Mouse (Mus musculus) c-Kit-positive CD71-negative TER-119-negative erythroid progenitor cells, embryonic 14.5 days (primary cell): ENCODE data around the gene Ptrhd1.
A peak's percentile ranks its signal among the peaks of the same experiment; 100 is the strongest.
"Not testable (repeated sequence)": the region's sequence is repeated elsewhere in the genome, so short reads cannot be mapped to it uniquely, and the experiment has no call there.

Source experiments
- DNase-seq: peaks from one replicate; pipeline ENCODE4 v3.0.0-alpha.2; 2013; ENCODE audit warnings: low read depth

The Ptrhd1 gene

GRCm38 (mm10) chr12:4233572-4234508, at the start of gene Ptrhd1, which contains the start of gene Cenpo:
Gene Ptrhd1 (plus strand): TSS chr12:4234027.
Gene Cenpo (minus strand): TSS chr12:4234294.
- peak; percentile 87 for DNase-seq

GRCm38 (mm10) chr12:4184648-4185047, 49.2 kb upstream of the Ptrhd1 start:
- no peak for DNase-seq

GRCm38 (mm10) chr12:4188171-4189059, 45.4 kb upstream of the Ptrhd1 start:
- DNase-seq = peak; percentile 12

GRCm38 (mm10) chr12:4189060-4189447, 44.8 kb upstream of the Ptrhd1 start:
- DNase-seq = peak; percentile 24

- DNase-seq = no peak
These were observed 41.3 kb upstream of the Ptrhd1 start for GRCm38 (mm10) chr12:4192514-4192913.

- DNase-seq = no peak
These were observed 40.6 kb upstream of the Ptrhd1 start for GRCm38 (mm10) chr12:4193025-4193740.

GRCm38 (mm10) chr12:4194643-4195042, 39.2 kb upstream of the Ptrhd1 start:
- DNase-seq = no peak

- no peak for DNase-seq
These were observed 35.1 kb upstream of the Ptrhd1 start for GRCm38 (mm10) chr12:4198702-4199101.

- no peak for DNase-seq
These were observed 34.6 kb upstream of the Ptrhd1 start for GRCm38 (mm10) chr12:4199271-4199670.

- DNase-seq = no peak
These were observed 32.2 kb upstream of the Ptrhd1 start for GRCm38 (mm10) chr12:4201454-4202200.

GRCm38 (mm10) chr12:4202206-4202605, 31.6 kb upstream of the Ptrhd1 start:
- DNase-seq = no peak

- no peak for DNase-seq
These were observed 27.7 kb upstream of the Ptrhd1 start for GRCm38 (mm10) chr12:4206106-4206505.

GRCm38 (mm10) chr12:4208405-4209133, 25.3 kb upstream of the Ptrhd1 start:
- DNase-seq = peak; percentile 56

GRCm38 (mm10) chr12:4209196-4209595, 24.6 kb upstream of the Ptrhd1 start:
- DNase-seq = no peak

GRCm38 (mm10) chr12:4211174-4211573, 22.7 kb upstream of the Ptrhd1 start:
- DNase-seq = no peak

- no peak for DNase-seq
These were observed 20.9 kb upstream of the Ptrhd1 start for GRCm38 (mm10) chr12:4212908-4213307.

GRCm38 (mm10) chr12:4230156-4230555, 3.7 kb upstream of the Ptrhd1 start:
- no peak for DNase-seq

GRCm38 (mm10) chr12:4232777-4233176, 1.1 kb upstream of the Ptrhd1 start:
- DNase-seq = no peak

GRCm38 (mm10) chr12:4237481-4237880, 3.7 kb downstream of the Ptrhd1 start:
- no peak for DNase-seq

- not testable (repeated sequence) for DNase-seq
These were observed 6.5 kb downstream of the Ptrhd1 start for GRCm38 (mm10) chr12:4240281-4240680.

- no peak for DNase-seq
These were observed 10.0 kb downstream of the Ptrhd1 start for GRCm38 (mm10) chr12:4243805-4244204.
